Mouse (Mus musculus) forelimb bud, embryonic 11.5 days (tissue): ENCODE data around the gene Mfsd5.

Source experiments
- DNase-seq: peaks from one replicate; pipeline ENCODE4 v3.0.0-alpha.2; 2012; ENCODE audit warnings: low read depth, low spot score

The Mfsd5 gene

DNA sequence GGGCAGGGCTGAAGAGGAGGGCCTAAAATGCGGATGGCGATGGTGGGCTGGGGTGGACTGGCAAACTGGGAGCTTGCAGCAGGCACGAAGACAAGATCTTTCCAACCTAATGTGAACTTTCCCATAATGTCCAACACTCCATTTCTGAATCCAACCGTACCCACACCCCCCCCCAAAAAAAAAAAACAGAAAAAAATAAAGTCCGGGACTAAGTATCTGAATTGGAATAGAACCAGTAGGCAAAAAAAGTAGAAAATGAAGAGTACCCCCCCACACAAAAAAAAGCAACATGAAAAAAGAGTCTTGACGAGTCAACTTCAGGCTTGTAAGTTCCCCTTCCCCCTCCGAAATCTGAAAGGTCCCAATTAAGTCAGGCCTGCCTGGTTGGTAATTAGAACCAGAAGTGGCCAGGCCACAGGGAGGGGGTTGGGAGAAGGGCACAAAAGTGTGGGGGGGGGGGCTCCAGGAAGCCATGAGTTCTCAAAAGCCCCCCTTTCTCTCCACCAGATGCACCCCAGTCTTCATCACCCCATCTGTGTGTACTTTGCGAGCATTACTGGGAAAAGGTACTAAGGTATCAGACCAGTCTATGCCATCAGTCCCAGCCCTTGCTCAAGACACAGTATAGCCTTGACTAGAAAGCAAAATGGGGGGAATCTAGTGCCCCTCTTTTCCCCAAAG, 31.0 kb upstream of the Mfsd5 start:
- DNase-seq, result peak; percentile 78

DNA sequence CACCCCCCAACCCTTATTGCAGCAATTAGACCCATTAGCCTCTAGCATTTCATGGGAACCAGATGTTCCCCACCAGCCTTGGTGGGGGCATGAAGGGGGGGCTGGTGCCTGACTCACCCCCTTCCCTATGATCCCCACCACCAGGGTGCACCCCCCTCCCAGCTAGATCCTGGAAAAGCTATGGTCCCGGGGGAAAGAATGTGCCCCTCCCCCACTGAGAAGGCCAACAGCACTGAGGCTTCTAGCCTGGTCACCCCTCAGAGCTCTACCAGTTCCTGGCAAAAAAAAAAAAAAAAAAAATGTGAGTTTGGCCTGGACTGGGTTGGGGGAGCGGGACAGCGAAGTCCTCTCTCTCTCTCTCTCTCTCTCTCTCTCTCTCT, 30.5 kb upstream of the Mfsd5 start:
- peak; percentile 88 for DNase-seq

DNA sequence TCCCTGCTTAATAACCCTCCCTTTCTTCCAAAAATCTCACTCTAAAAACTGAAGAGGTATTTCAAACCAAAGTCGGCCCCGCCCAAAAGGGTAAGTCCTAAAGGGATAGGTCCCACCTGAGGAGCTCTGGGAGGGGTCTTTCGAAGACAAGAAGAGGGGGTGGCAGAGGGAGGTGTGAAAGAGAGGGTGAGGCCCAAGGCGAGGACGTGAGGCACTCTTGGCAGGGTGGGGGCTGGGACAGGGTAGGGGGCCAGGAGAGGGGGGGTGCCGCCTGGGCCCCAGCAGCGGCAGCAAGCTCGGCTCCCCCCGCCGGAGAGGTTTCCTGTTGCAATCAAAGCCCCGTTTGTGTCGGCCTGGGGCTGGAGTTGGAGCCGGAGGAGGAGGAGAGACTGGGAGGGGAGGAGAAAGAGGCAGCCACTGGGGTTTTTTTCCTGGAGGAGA, 30.0 kb upstream of the Mfsd5 start:
- DNase-seq, result peak; percentile 77

DNA sequence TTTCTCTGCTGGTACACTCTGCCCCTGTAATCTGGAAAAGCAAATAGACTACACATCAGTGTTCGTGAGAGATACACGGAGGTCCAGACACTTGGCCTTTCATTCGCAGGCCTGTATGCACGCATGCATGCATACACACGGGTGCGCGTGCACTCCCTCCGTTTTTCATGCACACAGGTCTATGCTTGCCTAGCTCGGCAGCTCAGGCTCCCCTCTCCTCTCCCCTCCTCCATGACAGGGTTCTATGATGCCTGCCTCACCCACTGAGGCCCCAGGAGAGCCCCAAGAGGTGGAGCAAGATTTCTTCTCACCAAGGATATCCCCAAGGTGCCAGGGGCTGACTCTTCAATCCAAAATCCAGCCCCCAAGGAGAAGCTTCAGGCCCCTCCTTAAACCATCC, 29.3 kb upstream of the Mfsd5 start:
- DNase-seq, result no peak

DNA sequence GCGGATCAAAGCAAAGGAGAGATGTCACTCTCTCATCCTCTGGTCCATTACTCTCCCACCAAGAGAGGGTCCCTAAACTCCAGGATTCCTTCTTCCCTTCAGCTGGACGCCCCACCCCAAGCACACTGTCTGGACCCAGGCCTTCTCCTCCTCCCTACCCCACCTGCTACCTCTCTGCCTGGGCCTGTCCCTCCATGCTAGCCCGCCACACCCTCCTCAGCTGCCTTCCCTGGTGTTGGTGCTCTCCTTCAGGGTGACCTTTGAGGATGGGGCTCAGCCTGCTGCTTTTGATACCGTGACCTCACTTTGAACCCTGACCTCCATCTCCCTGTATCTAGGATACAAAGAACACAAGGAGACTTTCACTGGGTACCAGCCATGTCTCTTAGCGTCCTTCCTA, 28.7 kb upstream of the Mfsd5 start:
- no peak for DNase-seq

DNA sequence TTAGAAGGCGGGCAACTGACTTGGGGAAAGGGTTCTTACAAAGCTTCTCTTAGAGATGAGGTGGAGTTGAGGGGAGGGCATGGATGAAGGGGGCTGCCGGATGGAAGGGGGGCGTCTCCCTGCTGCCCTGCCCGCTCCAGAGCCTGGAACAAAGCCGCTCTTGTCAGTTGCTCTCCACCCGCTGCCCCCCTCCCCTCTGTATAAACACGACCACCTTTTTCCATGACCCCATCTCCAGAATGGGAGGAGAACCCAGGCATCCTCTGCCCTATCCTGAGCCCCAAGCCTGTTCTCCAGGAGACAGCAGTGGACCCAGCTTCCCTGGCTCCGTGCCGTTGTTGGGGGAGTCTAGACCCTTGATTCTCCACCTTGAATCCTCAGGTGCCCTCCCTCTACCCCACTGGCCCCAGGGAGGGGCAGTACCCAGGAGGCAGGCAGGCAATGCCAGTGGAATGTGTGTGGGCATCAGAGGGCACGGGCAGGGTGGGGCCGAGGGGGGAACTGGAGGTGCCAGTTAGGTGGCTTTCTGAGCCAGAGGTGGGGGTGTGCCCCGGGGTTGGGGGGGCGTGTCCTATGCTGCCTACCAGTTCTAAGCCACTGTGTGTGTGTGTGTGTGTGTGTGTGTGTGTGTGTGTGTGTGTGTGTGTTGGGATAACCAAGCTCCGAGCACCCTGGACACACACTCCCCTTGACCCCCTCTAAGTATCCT, 23.6 kb upstream of the Mfsd5 start:
- no peak for DNase-seq

DNA sequence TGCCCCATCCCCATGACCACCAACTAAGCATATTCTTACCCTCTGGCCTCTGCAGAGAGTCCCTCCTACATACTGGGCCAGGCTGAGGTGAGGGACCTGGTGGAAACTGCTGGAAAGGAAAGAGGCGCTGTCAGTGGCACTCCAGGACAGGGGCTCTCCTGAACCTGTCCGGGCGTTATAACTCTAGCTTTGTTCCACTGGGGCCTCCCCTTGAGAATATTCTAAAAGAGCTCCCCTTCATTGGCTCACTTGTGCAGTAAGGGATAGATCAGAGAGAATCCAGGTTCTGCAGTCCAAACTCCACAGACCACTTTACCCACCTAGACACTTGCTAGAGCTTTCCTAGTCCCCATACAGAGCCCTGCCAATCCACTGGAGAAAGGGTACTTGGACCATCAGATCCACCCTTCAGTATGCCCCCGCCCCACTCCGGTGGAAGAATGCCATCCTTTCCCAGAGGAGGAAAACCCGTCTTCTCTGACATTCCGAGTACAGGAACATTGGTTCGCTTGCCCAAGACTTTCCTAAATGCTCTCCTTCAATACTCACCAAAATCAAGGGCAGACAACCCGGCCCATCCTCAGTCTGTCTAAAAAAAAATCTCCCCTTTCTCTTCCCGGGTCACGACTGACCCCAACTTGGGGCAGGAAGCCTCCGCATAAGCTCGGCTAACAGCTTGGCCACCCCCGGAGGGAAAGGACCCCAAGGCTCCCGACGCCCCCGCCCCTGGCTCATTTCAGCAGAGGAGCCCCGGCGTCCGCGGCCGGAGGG, 22.6 kb upstream of the Mfsd5 start:
- no peak for DNase-seq

DNA sequence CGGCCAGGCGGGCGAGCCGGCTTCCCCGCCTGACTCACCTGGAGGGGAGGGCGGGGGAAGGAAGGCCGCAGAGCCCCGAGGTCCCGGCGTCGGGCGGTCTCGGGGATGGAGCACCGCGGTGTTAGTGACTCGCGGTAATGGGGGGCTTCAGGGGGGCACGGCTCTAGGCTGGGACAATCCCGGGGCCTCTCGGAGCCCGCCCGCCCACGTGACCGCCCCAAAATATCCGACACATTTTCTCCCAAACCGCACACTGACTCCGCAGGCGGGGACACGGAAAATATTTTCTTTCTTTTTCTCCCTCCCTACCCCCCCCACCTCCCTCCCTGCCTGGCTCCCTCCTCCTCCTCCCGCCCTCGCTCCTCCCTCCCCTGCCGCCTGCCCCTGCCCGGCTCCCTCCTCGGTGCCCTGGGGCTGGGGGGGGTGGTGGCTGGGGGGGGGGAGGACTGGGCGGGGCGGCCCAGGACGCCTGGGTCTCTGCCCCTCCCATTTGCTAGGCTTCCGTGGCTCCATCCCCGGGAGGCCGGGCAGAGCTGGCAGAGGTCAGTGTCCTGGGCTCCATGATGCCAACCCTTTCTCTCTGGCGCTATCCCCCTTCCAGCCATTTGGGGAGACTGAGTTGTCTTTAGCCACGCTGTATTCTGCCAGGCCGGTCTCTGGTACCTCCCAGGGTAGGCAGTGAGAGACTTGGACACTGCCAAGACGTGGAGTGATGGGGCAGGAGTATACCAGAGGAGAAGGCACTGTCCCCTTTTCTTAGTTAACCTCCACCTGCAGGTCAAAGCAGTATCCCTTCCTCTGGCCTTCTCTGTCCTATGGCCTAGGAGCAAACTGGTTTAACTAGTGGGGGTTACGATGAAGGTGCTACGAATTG, 21.8 kb upstream of the Mfsd5 start, which contains the start of gene Rarg:
Rarg (minus strand) TSS at position 316 of the 874 bp plus-strand sequence.
- DNase-seq, result no peak

DNA sequence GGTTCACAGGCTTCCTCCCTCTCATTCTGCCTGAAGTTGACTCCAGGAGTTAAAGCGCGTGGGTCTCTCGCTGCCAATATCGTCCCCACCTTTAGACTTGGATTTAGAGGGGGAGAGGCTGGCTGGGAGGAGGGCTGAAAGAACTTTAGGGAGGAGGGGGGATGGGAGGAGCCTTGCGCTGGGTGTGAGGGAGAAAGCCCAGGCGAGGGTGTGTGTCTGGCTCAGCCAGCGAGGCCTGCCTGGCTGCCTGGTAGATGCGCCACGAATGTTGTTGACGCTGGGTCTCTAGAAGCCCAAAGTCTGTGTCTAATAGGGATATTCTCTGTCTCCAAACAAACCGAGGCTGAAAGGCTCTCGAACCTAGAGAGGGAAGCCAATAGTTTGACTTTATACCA, 21.2 kb upstream of the Mfsd5 start:
- no peak for DNase-seq

DNA sequence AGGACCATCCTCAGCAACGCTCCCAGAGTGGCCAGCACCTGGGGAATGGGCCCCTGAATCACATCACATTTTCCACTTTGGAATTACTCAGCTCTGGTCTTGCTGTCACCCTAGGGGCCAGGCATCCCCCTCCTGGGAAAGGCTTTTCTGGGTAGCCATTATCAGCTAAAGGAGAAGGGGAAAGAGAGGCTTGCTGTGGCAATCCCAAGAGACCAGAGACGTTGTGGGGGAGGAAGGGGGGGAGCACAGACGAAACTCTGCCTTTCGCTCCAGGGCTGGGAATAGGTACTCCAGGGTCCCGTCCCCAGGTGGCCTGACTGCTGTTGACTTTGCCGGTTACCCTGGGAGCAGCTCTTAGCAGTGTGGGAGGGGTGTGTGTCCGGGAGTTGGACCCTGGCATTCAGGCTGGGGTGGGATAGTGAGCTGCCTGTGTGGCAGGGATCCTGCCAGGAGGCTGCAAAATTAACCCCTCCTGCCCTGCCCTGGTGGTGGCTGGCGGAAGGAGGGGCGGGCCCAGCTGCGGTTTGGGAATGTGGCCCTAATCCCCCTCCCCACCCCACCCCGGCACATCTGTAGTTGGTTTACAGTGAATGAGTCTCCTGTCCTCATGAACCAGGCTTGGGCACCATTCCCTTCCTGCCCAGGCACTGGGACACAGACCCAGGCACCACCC, 20.5 kb upstream of the Mfsd5 start:
- DNase-seq, result no peak

DNA sequence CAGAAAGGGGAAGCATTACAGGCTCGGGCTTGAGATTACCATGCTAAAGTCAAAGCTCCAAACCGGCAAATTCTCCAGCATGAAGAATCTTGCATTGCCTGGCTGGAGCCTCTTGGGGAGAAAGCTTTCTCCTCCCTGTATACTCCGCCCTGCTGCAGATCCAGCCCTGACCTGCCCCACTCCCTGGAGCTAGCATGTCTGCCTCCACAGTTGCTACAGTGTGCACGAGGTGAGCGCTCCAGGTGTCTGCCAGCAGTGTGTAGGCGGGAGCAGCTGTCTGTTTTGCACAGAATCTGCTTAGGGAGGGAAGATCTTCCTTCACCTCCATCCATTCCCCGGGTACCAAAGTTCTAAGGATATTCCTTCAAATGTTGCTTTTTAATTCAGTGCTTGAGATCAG, 16.7 kb upstream of the Mfsd5 start:
- DNase-seq, result no peak

DNA sequence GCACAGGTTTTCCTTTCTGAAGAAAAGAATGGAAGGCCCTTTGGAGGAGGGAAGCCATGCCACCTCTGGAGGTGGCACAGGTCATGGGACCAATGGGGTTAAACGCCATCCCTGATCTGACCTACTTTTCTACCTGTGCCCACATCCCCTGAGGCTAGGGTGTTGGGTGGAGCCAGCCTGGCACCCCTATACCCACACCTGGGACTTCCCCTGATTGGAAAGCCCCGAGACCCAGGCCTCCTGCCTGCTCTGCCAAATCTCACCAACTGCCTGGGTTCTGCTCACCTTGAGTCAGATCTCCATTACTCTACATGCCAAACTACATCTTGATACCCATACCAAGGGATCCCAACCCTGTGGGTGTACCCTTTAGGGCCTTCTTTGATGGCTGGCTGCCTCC, 16.2 kb upstream of the Mfsd5 start:
- DNase-seq, result no peak

DNA sequence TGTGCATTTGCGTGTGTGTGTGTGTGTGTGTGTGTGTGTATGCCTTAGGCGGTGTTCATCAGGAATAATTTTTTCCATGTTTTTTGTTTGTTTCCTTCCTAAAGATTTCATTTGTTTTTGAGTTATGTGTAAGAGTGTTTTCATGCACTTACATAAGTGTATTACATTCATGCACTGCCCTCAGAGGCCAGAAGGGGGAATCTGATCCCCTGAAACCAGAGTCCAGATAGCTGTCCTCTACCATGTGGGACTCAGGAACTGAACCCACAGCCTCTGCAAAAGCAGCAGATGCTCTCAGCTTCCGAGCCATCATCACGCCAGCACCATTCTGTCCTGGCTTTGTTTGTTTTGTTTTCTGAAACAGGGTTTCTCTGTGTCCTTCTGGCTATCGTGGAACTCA, 13.7 kb upstream of the Mfsd5 start:
- DNase-seq, result no peak

DNA sequence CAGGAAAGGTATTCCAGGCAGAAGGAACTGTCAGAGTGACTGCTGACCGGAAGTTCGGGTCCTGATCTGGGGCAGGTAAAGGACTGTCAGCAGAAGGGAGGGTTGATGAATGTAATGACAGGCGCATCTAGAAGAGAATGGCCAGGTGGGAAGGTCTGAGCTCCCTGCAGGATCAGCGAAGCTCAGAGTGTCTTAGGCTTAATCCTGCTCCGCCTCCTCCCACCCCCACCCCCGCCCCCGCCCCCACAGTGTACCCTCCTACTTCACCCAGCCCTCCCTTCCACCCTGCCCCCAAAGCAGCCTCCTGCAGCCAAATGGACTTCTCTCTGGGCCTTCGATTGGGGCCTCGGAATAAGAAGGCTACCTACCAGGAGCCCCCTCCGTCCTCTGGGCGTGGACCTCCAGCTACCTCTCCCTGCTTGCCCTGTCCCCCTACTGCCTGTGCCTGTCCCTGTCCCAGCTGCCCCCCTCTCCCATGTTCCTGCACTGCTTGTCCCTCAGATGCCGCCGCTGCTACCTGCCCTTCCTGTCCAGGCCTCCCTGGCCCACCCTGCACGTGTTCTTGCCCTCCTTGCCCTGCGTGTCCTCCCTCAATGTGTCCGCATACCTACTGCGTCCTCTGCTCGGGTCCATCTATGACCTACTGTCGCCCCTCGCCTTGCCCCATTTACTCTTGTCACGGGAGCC, 8.8 kb upstream of the Mfsd5 start, which contains the start of gene Gm9918:
Gm9918 (plus strand) TSS at position 290 of the 687 bp plus-strand sequence.
- DNase-seq, result no peak

DNA sequence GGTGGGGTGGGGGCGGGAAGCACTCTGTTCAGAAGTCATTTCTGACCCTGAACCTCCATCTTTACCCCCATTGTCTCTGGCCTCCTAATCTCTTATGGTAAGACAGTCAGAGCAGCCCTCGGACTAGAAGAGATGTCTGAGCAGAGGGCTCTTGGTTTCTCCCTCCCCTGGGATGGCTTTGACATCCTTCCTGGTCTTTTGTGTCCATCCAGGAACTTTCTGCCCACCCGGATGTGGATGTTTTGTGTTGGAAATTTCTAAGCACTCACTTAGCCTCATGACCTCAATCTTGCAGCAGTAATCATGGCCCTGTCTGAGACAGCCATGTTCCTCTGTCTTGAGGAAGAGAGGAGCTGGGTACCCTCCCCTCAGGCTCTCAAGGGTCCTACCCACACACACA, 7.8 kb upstream of the Mfsd5 start:
- no peak for DNase-seq

DNA sequence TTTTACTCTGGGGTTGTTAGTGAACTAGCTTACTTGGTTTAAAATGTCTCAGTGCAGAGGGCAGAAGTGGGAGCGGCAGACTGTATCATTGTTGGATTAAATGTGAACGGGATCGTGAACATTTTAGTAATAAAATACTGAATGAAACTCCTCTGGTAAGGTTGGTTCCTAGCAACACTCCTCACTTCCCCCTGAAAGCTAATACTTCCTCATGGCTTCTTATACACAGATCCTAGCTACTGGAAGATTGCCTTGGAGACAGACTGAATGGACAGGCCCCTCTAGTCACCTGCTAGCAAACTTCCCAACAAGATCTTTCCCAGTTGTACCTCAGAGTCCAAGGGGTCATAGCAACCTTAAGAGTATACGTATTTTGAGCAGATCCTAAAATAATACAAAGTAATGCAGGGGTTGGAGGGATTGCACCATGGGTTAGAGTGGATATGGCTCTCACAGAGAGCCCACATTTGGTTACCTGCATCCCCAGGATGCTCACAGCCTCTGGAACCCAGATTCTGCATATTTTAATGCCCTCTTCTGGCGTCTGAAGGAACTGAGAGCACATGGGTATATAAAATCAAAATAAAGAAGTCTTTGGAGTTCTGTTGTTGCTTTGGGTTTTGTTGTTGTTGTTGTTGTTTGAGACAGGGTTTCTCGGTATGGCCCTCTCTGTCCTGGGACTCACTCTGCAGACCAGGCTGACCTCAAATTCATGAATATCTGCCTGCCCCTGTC, 5.1 kb upstream of the Mfsd5 start:
- no peak for DNase-seq

DNA sequence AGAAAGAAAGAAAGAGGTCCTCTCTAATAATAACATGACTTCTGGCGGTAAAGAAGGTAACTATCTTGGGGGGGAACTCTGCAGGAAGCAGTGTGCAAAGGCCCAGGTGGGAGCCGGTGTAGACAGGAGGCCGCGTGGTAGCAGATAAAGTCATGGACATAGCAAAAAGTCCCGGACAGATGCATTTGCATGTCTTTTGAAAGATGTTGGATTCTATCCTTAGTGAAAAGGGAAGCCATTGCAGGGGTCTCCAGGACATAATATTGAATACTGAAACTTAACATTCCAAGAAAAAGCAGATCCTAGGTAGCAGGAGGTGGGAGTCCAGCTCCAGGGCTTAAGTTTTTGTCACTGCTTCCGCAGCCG, 545 bp upstream of the Mfsd5 start:
- DNase-seq, result no peak

DNA sequence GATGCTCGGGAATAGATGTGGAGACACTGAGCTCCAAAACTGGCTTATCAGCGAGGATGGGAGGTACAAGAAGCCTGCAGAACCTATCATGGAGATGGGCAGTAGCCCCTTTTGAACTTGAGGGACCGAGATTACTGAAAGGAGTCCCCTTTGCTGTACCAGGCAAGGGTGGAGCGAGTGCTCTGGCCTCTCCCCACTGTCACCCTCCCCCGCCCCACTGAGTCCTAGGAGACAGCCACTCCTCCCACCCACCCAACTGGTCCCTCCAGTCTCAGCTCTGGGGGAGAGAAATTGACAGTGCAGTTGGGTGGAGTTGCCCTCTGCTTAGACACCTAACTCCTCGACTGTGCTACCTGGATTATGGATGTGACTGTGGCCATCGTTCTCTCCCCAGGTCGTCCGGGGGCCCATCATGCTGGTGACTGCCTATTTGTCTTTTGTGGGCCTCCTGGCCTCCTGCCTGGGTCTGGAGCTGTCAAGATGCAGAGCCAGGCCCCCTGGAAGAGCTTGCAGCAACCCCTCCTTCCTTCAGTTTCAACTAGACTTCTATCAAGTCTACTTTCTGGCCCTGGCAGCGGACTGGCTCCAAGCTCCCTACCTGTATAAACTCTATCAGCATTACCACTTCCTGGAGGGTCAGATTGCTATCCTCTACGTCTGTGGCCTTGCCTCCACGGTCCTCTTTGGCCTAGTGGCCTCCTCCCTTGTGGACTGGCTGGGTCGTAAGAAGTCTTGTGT, 698 bp downstream of the Mfsd5 start:
- DNase-seq, result no peak

DNA sequence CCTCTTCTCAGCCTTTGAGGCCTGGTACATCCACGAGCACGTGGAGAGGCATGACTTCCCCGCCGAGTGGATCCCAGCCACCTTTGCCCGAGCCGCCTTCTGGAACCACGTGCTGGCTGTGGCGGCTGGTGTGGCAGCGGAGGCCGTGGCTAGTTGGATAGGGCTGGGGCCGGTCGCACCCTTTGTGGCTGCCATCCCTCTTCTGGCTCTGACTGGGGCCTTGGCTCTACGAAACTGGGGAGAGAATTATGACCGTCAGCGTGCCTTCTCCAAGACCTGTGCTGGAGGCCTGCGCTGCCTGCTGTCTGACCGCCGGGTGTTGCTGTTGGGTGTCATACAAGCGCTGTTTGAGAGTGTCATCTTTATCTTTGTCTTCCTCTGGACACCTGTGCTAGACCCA, 1.4 kb downstream of the Mfsd5 start:
- DNase-seq, result no peak
